Mouse (Mus musculus) brain, adult 2 months (tissue): ENCODE results near the gene Snap91.

ENCODE experiments used
- DNase-seq: peaks from one replicate; pipeline ENCODE4 v3.0.0; 2011; ENCODE audit warnings: low read depth, low spot score

Gene Snap91

GRCm38 (mm10) chr9:86814340-86814739 lies 66.1 kb downstream of the Snap91 start:
- peak; percentile 55 for DNase-seq

GRCm38 (mm10) chr9:86813327-86813726 lies 67.1 kb downstream of the Snap91 start:
- peak; percentile 43 for DNase-seq

- peak; percentile 47 for DNase-seq
Measured at GRCm38 (mm10) chr9:86810696-86811232, 69.7 kb downstream of the Snap91 start.

- no peak for DNase-seq
Measured at GRCm38 (mm10) chr9:86810213-86810612, 70.2 kb downstream of the Snap91 start.

GRCm38 (mm10) chr9:86800600-86801163 lies 79.8 kb downstream of the Snap91 start:
- peak; percentile 66 for DNase-seq

GRCm38 (mm10) chr9:86799099-86799498 lies 81.4 kb downstream of the Snap91 start:
- DNase-seq, result no peak

GRCm38 (mm10) chr9:86798686-86799085 lies 81.8 kb downstream of the Snap91 start:
- DNase-seq, result peak; percentile 51

GRCm38 (mm10) chr9:86798129-86798528 lies 82.3 kb downstream of the Snap91 start:
- DNase-seq, result peak; percentile 59

- peak; percentile 51 for DNase-seq
Measured at GRCm38 (mm10) chr9:86797553-86797952, 82.9 kb downstream of the Snap91 start.

- peak; percentile 66 for DNase-seq
Measured at GRCm38 (mm10) chr9:86795236-86795635, 85.2 kb downstream of the Snap91 start.

GRCm38 (mm10) chr9:86791927-86792326 lies 88.5 kb downstream of the Snap91 start:
- DNase-seq, result no peak

GRCm38 (mm10) chr9:86789186-86789585 lies 91.3 kb downstream of the Snap91 start:
- peak; percentile 49 for DNase-seq

GRCm38 (mm10) chr9:86782836-86783235 lies 97.6 kb downstream of the Snap91 start:
- peak; percentile 51 for DNase-seq

- no peak for DNase-seq
Measured at GRCm38 (mm10) chr9:86781426-86781825, 99.0 kb downstream of the Snap91 start.

- DNase-seq, result peak; percentile 58
Measured at GRCm38 (mm10) chr9:86778212-86778611, 102.2 kb downstream of the Snap91 start.

- DNase-seq, result no peak
Measured at GRCm38 (mm10) chr9:86777309-86777708, 103.1 kb downstream of the Snap91 start.

GRCm38 (mm10) chr9:86775374-86775773 lies 105.1 kb downstream of the Snap91 start:
- no peak for DNase-seq

GRCm38 (mm10) chr9:86773996-86774395 lies 106.5 kb downstream of the Snap91 start:
- DNase-seq, result no peak

- DNase-seq, result peak; percentile 37
Measured at GRCm38 (mm10) chr9:86772897-86773296, 107.6 kb downstream of the Snap91 start.

- no peak for DNase-seq
Measured at GRCm38 (mm10) chr9:86766991-86767390, 113.5 kb downstream of the Snap91 start.

GRCm38 (mm10) chr9:86764002-86764401 lies 116.5 kb downstream of the Snap91 start:
- peak; percentile 30 for DNase-seq

GRCm38 (mm10) chr9:86762477-86763376 lies 117.7 kb downstream of the Snap91 start:
- DNase-seq, result peak; percentile 37
